Mouse (Mus musculus) cerebellum, adult 18-20 months (tissue): ENCODE results near the gene C1qbp.

ENCODE experiments used
- DNase-seq, 2 experiments: peaks; one replicate each; pipeline ENCODE4 v3.0.0; 2021

C1qbp gene

GRCm38 (mm10) chr11:70982557-70983228, at the start of gene C1qbp:
Gene C1qbp (minus strand): TSS chr11:70983026.
- peak; percentile 95 to 97 for DNase-seq

GRCm38 (mm10) chr11:71032070-71032469, 49.2 kb upstream of the C1qbp start:
- no peak for DNase-seq

GRCm38 (mm10) chr11:71029403-71030118, 46.7 kb upstream of the C1qbp start:
- DNase-seq = no peak

DNA sequence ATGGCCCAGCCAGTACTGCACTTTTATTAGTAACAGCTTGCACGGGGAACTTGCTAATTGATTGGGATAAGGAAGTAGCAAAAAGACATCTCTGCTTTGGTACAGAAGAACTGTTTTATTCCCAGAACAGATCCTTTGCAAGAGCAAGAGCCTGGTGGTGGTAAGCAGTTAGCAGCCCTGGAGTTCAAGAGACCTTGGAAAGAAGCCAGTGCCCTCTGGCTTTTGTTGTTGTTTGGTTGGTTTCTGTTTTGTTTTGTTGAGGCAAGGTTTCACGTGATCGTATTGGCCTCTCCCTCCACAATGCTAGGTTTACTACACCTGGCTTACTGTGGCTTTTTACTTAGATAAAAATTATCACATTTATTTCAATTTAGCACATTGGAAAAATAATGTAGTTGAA, 45.5 kb upstream of the C1qbp start:
- no peak for DNase-seq

- DNase-seq = peak; percentile 96 to 99
Measured at GRCm38 (mm10) chr11:71019201-71020068, 36.6 kb upstream of the C1qbp start, which contains the start of the genes Mis12 and Derl2. Gene Mis12 (plus strand): TSS chr11:71019611. Gene Derl2 (minus strand): TSS chr11:71019841.

DNA sequence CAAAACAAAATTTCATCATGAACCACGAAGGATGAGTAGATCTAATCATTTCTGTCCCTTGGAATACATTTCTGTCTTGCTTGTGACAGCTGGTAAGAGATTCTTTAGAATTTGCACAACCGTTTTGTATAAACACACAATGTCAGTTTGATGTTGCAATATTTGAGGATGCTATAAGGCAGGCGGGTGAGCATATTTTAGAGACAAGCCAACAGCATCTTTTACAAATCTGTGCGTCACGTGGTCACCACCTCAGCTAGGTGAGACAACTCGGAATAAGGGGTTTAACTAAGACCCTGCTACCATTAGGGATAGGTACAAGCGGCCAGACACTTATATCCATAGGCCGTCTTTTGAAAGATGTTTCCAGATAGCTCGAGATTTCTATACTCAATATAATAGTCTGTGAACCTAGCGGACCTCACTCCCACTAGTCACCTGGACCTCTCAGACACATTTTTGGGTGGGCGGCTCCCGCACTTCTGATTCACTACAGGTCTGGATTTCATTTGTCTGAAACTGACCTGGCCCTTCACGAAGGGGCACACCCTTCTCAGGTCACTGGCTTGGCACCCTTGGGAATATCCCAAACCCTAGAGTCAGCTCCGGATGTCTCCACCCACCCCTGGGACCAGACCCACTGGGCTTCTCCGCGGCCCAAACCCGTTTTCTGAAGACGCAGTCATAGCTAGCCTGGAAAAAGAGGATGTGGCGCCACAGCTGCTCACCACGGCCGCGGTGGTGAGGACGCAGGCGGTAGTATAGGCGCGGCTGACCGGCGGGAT, 35.8 kb upstream of the C1qbp start:
- no peak for DNase-seq

GRCm38 (mm10) chr11:71017051-71017450, 34.2 kb upstream of the C1qbp start:
- no peak for DNase-seq

- DNase-seq = no peak
Measured at GRCm38 (mm10) chr11:71012743-71013142, 29.9 kb upstream of the C1qbp start.

GRCm38 (mm10) chr11:71008321-71008720, 25.5 kb upstream of the C1qbp start:
- DNase-seq = no peak

DNA sequence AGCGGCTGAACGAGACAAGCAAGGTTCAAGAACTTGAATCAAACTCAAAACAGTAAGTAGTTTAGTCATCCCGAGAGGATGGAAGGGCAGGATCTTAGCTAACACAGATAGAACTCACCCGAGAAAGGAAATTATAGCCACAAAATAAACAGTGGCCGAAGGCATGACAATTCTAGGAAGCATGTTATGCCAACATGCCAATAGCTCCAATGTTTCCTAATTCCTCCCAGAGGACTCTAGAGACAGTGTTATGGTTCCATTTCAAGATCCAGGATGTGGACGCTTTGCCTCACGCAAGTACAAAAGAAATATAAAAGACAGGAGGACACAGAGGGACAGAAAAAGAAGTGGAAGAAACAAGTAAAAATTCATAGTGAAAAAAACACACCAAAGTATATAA, 25.0 kb upstream of the C1qbp start:
- no peak for DNase-seq

- DNase-seq = no peak
Measured at GRCm38 (mm10) chr11:71007026-71007425, 24.2 kb upstream of the C1qbp start.

- peak in 1 of 2 experiments; percentile 13 for DNase-seq
Measured at GRCm38 (mm10) chr11:71005046-71005445, 22.2 kb upstream of the C1qbp start.

DNA sequence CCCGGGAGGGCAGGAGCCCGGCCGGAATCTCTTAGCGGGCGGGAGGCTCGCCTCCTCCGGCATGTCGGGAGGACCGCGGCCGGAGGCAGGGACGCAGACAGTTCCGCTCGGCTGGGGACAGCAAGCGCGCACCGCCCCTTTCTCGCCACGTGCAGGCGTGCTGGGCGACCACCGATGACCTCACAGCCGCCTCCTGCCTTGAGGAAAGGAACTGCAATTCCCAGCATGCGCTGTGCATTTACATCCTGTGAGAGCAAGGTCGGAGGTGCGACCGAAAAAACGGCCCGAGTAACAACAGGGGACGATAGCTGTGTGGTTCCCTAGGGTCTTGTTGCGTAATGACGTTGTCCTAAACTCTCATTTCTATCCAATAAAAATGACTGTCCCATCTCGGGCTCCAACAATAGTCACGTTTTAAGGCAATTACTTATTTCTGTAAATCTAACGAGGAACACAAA, 21.5 kb upstream of the C1qbp start, which contains the start of gene Dhx33:
Gene Dhx33, minus strand, starts transcription at position 122 of the 458 bp plus-strand sequence.
- DNase-seq = peak; percentile 94 to 97

GRCm38 (mm10) chr11:71003611-71004315, 20.9 kb upstream of the C1qbp start:
- DNase-seq = no peak

GRCm38 (mm10) chr11:71001167-71001566, 18.3 kb upstream of the C1qbp start:
- DNase-seq = no peak

DNA sequence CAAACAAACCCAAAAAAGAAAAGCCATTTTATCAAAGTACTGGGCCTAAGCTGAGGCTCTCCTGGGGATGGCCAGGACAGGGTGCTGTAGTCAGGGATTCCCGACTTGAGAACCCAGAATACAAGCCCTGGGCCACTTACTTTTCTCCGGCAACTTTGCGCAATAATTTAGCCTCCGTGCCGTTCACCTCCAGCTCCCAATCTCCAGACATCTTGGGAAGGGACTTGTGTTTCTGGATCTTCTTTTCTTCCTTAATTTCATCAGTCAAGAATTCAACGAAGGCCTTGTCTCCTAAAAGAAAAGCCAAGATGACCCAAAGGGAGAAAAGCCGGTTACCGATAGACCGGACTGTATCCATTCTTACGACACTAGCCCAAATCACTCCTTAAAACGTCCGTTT, 796 bp downstream of the C1qbp start:
- DNase-seq = no peak

DNA sequence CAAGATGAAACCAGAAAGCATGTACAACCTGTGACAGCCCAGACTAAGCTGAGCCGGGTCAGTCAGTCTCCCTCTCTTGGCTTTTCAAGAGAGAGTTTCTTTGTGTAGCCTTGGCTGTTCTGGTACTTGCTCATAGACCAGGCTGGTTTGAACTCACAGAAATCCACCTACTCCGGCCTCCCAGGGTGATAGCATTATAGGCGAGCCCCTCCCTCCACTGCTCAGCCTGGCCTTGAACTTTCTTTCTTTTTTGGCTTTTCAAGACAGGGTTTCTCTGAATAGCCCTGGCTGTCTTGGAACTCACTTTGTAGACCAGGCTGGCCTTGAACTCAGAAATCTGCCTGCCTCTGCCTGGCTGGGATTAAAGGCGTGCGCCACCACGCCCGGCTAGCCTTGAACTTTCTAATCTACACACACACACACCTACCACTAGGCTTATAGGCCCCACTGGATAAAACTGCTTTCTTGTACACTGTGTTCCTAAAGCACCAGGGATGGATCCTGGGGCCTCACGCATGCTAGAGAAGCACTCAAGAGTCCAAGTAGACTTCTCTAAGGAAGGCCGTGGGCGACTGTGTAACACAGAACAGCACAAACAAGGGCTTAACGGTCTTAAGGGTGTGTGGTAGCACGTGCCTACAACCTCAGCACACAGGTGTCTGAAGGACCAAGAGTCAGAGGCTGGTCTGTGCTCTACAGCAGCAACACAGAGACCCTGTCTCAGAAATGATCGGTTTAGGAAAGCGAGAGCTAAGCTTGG, 1.9 kb downstream of the C1qbp start:
- no peak for DNase-seq

DNA sequence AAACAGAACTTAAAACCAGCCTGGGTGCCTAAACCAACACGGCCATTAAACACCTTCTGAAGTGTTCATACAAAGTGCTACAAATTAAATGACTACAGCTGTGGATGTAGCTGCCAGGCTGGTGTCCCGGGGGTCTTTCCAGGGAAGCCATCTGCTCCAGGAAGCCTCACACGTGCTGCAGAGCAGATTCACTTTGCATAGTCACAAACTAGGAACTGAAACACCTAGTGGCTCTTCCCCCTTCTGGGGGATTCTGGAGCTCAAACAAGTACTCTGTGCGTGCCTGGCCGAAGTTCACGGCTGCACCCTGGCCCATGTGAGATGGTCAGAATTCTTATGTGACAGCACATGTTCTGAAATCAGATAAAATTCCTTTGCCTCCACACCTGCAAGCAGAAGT, 2.6 kb downstream of the C1qbp start:
- DNase-seq = no peak

GRCm38 (mm10) chr11:70977293-70977692, 5.5 kb downstream of the C1qbp start:
- DNase-seq = no peak

- no peak for DNase-seq
Measured at GRCm38 (mm10) chr11:70975193-70975592, 7.6 kb downstream of the C1qbp start.

DNA sequence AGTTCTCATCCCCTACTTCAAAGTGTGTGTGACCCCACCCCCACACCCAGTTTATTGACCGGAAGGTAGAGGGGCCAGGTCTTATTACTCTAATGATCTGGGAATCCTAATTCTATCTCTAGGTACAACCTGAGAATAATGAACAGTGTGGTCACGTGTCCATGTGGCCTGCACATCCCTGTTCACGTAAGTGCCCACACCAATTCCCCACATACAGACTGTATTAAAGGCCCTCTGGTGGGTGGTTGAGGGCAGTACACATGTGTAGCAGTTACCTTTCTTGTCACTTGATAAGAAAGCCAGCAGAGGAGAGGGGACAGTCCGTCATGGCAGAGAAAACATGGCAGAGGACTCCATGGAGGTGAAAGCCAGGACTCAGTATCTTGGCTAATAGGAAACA, 8.9 kb downstream of the C1qbp start:
- DNase-seq = no peak
